Mouse (Mus musculus) kidney, adult 2 months (tissue): ENCODE data around the gene Nrk.

Experiments
- CTCF ChIP-seq: fragments of 200-500 bp; conservative IDR thresholded peaks from 2 replicates; pipeline ENCODE4 v1.5.1; 2011; ENCODE audit warnings: low read depth, mild to moderate bottlenecking, control low read depth, low read length, moderate library complexity, mixed read lengths; ENCODE audit not compliant: insufficient read depth, insufficient read length
- POLR2A ChIP-seq: fragments of 200-500 bp; IDR thresholded peaks from one replicate; pipeline ENCODE4 v1.6.1; 2011; ENCODE audit warnings: low read depth, low read length, control low read depth

- TF ChIP-seq CTCF (no peak), POLR2A (no peak)
These were observed 137.7 kb downstream of the Nrk start for GRCm38 (mm10) chrX:139051976-139052375.
